Mouse (Mus musculus) forebrain, embryonic 16.5 days (tissue): Measurements from ENCODE around the gene Dnajb2. TPM values are rescaled to one million over a fixed set of nuclear protein-coding genes. Genes with fewer than 3 reads are reported as not detected.
A peak's percentile ranks its signal among the peaks of the same experiment; 100 is the strongest.

Experiments used
- ATAC-seq: fragments of 200-750 bp; cut with Nextera tagmentation; 2 replicates; pipeline ENCODE4 v1.8.0; 2017; ENCODE audit warnings: mild to moderate bottlenecking, moderate library complexity
- H3K27ac ChIP-seq: fragments of 300-500 bp; sonication (generic); 2 replicates; pipeline ENCODE4 v1.5.1; 2014; ENCODE audit warnings: low read length, control low read depth
- H3K27me3 ChIP-seq: fragments of 300-500 bp; sonication (generic); replicated peaks from 2 replicates; pipeline ENCODE4 v1.6.1; 2014; ENCODE audit warnings: low read length; ENCODE audit not compliant: control insufficient read depth, insufficient read depth
- H3K36me3 ChIP-seq: fragments of 300-500 bp; sonication (generic); 2 replicates; pipeline ENCODE4 v1.6.1; 2014; ENCODE audit not compliant: control insufficient read depth, insufficient read depth
- H3K4me1 ChIP-seq: fragments of 300-500 bp; sonication (generic); replicated peaks from 2 replicates; pipeline ENCODE4 v1.6.1; 2014; ENCODE audit warnings: low read length; ENCODE audit not compliant: control insufficient read depth, insufficient read depth
- H3K4me2 ChIP-seq: fragments of 300-500 bp; sonication (generic); 2 replicates; pipeline ENCODE4 v1.6.1; 2014; ENCODE audit warnings: mild to moderate bottlenecking, low read length, control low read depth
- H3K4me3 ChIP-seq: fragments of 300-500 bp; sonication (generic); replicated peaks from 2 replicates; pipeline ENCODE4 v1.5.1; 2014; ENCODE audit warnings: mild to moderate bottlenecking, low read length, control low read depth
- H3K9ac ChIP-seq: fragments of 300-500 bp; sonication (generic); replicated peaks from 2 replicates; pipeline ENCODE4 v1.6.1; 2014; ENCODE audit warnings: low read depth, low read length, control low read depth
- H3K9me3 ChIP-seq: fragments of 300-500 bp; sonication (generic); 2 replicates; pipeline ENCODE4 v1.6.1; 2016; ENCODE audit warnings: low read length; ENCODE audit not compliant: control insufficient read depth
- WGBS: fragments of 180-500 bp; shearing (Covaris S2); extraction: QIAGEN DNeasy Blood & Tissue Kit; methylation state at CpG from one replicate; pipeline ENCODE4 v1.1.7; 2014; 5-methylcytosine and 5-hydroxymethylcytosine counted together
- polyA plus RNA-seq: library from polyadenylated mRNA; unstranded; fragments of >200 nt; fragmentation: Nextera tagmentation; extraction: Ambion mirVana; gene quantifications from 2 replicates; pipeline ENCODE4 v1.2.1, GENCODE M21; 2015

The Dnajb2 gene
- polyA plus RNA-seq, 1 experiment from 2014 or later = 59.3 TPM

DNA sequence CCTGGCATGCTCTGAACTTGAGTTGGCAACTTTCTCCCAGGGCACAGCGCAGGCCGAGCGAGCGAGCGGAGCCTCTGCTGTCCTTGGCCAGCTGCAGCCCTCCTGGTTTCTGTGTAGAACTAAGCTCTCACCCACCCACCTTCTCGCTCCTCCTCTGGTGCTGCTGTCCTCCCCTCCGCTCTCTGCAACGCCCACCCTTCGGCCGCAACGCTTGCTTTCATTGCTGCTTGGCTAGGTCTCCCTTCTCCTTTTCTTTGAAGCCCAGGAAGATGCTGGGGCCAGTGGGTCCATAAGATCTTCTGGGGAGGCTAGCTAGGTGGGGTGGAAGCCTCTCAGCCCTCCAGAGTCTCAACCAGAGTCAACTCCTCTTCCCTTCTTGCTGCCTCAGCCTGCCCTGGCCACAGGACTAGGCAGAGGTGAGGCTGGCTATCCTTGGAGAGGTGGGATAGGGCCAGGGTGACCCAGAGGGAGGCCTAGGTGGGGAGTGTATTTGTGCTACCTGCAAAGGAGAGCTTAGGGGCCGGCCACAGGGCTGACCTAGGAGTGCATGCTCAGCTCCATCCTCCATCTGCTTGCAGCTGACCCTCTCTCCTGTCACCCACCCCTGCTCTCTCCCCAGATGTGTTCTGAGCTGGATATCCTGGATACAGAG is 8.1 kb downstream of the Dnajb2 start:
- ATAC-seq = no peak; the same call in 1 of the 2 replicates
- 84% methylated on average over 12 of the region's 12 CpGs for WGBS
- H3K36me3 ChIP-seq = peaks cover 6% of the 10 kb centered on the region

DNA sequence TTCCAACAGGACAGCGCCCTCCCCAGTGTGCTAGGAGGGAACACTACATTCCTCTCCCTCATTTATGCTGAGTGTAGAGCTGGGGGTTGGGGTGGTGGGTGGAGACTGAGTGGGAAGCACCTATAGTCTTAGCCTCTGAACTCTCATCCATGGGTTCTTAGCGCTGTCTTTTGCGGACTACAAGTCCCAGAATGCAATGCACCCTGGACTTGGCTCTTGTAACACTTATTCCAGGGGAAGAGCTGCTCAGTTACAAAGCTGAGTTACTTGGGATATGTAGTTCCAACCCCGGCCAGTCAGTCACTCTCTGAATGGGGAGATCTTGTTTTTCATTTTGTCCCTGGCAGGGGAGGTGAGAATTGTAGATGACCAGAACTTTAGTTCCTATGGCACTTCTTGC is 8.6 kb downstream of the Dnajb2 start:
- 16% methylated on average over 4 of the region's 4 CpGs for WGBS
- H3K9me3 ChIP-seq = no peaks in the 10 kb centered on the region
- peak; percentile 88 for ATAC-seq
- H3K9ac ChIP-seq = no peak overlapping the region
- no peak overlapping the region for H3K4me3 ChIP-seq
- peaks cover 4% of the 10 kb centered on the region for H3K36me3 ChIP-seq
- H3K27ac ChIP-seq = no peak overlapping the region
- H3K4me2 ChIP-seq = no peak overlapping the region
- H3K4me1 ChIP-seq = peaks cover 4% of the 10 kb centered on the region
- no peaks in the 10 kb centered on the region for H3K27me3 ChIP-seq

More for the DNA sequence above, 8.1 kb downstream of the Dnajb2 start:
- Histone ChIP-seq H3K9me3 (no peaks in the 10 kb centered on the region), H3K4me1 (peaks cover 4% of the 10 kb centered on the region), H3K9ac (no peak overlapping the region), H3K4me3 (no peak overlapping the region), H3K4me2 (no peak overlapping the region), H3K27me3 (no peaks in the 10 kb centered on the region), H3K27ac (no peak overlapping the region)

DNA sequence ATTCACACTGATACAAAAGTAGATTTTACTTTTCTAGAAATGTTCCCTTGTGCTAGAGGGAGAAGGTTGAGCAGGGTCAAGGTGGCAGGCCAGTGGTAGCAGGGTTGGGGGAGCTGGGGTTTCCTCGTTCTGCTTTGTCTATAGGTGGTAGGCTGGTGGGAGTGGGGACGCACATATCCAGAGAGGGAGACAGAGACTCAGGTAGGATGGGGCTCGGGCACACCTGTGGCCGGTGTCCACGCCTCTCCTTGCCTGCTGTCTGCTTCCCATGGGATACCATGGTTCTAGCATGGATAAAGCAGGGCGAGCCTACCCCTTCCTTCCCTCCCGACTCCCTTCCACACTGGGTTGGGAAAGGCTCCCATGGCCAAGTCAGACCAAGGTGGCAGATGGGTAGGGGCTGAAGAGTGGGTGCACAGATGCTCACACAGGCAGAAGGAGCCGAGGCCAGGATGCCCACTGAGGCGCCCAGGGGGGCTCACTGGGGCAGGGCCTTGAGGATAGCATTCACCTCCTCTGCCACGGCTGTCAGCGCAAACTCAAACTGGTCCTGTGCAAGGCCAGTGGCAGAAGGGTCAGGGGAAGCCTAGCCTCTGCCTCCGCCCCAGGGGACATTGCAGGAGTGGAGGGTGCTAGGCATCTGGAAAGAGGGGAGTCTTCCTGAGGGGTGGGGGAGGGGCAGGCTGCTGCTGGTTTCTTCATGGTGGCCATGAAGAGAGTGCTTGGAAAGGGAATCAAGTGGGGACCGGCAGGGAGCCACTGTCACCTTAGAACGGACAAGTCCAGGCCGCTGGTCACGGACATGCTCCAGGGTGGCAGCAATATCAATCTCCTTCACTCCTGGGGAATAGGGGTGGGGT is 11.1 kb downstream of the Dnajb2 start:
- no peaks in the 10 kb centered on the region for H3K9me3 ChIP-seq
- H3K4me1 ChIP-seq = peaks cover 12% of the 10 kb centered on the region
- no peak overlapping the region for H3K4me3 ChIP-seq
- no peak overlapping the region for H3K4me2 ChIP-seq
- 77% methylated on average over 16 of the region's 16 CpGs for WGBS
- ATAC-seq = no peak
- H3K27me3 ChIP-seq = no peaks in the 10 kb centered on the region
- no peaks in the 10 kb centered on the region; the same call in 1 of the 2 replicates for H3K36me3 ChIP-seq
- no peak overlapping the region for H3K9ac ChIP-seq
- no peak overlapping the region for H3K27ac ChIP-seq

DNA sequence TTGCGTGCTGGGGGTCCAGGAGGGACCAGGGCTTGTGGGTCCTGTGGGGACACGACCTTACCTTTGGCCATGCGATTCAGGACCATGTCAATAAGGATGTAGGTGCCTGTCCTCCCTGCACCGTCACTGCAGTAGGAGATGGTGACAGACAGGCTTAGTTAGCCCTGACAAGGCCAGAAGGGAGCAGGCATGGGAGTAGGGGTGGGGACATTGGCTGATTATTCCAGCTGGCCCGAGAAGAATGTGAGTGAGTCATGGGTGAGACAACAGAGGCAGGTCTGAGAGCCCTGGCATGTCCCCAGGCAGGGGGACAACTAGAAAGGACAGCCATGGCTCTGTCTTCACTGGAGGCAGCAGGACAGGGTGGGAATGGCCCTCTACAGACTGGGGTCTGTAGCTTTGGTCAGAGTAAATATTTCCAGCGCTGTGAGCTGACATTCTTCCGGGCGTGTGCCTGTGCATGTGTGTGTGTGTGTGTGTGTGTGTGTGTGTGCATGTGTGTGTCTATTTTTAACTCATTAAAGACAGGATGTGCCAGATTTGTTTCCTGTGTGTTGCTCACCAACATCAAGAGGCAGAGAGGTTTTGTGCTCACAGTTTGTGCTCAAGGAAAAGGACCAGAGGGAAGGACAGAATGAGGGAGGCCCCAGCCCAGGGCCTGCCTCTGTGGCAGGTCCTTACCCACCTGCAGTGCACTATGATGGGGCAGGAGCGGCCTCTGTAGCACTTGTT is 12.0 kb downstream of the Dnajb2 start:
- Histone ChIP-seq H3K27me3 (no peaks in the 10 kb centered on the region), H3K9ac (0 out of 2 replicates have a peak overlapping the region, but pooled peaks have one; percentile 9), H3K27ac (no peak overlapping the region), H3K36me3 (no peaks in the 10 kb centered on the region; the same call in 1 of the 2 replicates), H3K4me1 (peaks cover 12% of the 10 kb centered on the region), H3K4me2 (no peak overlapping the region), H3K4me3 (no peak overlapping the region), H3K9me3 (no peaks in the 10 kb centered on the region)
- ATAC-seq = no peak
- 51% methylated on average over 9 of the region's 9 CpGs for WGBS

DNA sequence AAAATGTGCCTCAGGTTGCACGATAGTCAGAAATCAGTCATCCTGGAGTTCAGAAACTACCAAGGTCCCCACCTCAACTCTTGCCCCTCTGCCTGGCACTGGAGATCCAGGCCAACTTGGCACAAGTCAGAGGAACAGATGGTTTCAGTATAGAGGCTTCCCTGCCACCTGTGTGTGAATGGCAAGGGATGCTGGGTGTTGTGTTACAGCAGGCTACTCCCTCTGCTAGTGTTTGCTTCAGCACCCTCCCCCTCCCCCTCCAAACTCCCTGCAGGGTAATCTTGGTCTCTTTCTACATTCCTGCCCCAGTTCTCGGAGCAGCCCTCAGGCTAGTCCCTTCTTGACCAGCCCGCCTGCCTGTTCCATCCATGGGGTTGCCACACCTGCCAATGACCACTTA is 14.3 kb downstream of the Dnajb2 start:
- ATAC-seq = no peak
- no peak overlapping the region for H3K4me2 ChIP-seq
- H3K9ac ChIP-seq = no peak overlapping the region
- peaks cover 20% of the 10 kb centered on the region for H3K4me1 ChIP-seq
- H3K4me3 ChIP-seq = no peak overlapping the region
- no peaks in the 10 kb centered on the region for H3K36me3 ChIP-seq
- H3K9me3 ChIP-seq = no peaks in the 10 kb centered on the region
- no peak overlapping the region for H3K27ac ChIP-seq
- whole genome bisulfite sequencing = 36% methylated on average over 3 of the region's 3 CpGs
- no peaks in the 10 kb centered on the region for H3K27me3 ChIP-seq

DNA sequence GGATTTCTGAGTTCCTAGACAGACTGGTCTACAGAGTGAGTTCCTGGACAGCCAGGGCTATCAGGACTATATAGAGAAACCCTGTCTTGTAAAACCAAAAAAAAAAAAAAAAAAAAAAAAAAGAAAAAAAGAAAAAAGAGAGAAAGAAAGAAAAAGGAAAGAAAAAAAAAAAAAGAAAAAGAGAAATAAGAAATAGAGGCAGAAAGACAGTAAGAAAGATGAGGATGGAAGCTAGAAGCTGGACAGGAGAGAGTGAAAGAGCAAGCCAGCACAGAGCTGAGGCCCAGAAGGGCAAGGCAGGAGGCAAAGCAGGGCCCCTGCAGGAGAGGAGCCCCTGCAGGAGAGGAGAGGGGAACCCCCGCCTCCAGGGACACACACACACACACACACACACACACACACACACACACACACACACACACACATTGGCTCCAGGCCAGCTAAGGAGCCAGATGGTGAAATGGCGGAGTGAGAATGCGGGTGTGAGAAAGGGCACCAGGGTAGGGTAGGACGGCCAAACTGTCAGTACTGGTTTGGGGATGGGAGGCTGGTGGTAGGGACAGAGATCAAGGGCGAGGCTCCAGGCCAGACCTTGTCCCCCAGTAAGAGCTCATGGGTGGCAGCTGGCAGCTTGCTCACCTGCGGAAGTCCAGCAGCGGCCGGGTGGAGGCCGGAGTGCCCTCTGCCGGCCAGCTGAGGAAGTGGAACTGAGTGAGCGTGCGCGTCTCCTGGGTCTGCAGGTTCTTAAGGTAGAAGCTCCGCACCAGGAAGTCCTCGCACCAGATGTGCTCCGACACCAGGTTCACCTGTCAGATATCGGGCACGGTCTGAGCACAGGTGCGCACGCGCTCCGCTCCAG is 15.1 kb downstream of the Dnajb2 start:
- WGBS = 2% methylated on average over 22 of the region's 22 CpGs
- H3K4me3 ChIP-seq = peak overlapping the region; percentile 11; the same call in 1 of the 2 replicates

DNA sequence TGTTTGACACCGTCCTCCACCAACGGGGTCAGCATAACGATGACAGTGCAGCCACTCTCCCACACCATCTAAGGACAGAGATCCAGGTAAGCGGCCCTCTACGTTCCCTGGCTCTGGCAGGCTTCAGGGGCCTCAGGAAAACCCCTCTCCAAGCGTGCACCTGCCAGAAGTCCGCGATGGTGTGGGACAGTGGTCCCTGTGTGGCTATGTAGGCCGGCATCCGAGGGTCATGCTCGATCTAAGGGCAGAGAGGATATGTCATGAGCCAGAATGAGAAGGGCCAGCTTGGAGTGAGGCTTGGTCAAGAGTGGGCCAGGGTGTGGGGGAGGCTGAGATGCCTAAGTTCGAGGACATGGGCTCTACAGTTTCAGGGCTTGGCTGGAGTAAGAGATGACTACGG is 16.1 kb downstream of the Dnajb2 start:
- Histone ChIP-seq H3K4me3 (no peak overlapping the region), H3K27ac (no peak overlapping the region), H3K9me3 (no peaks in the 10 kb centered on the region), H3K4me2 (no peak overlapping the region), H3K9ac (no peak overlapping the region), H3K4me1 (peaks cover 20% of the 10 kb centered on the region), H3K27me3 (no peaks in the 10 kb centered on the region), H3K36me3 (no peaks in the 10 kb centered on the region)
- WGBS = 78% methylated on average over 13 of the region's 13 CpGs
- ATAC-seq = no peak

More for the DNA sequence above, 15.1 kb downstream of the Dnajb2 start:
- no peaks in the 10 kb centered on the region for H3K36me3 ChIP-seq
- H3K9me3 ChIP-seq = no peaks in the 10 kb centered on the region
- peak overlapping the region; percentile 48 for H3K4me2 ChIP-seq
- no peak overlapping the region for H3K9ac ChIP-seq
- ATAC-seq = peak; percentile 32
- H3K27me3 ChIP-seq = no peaks in the 10 kb centered on the region
- no peak overlapping the region for H3K27ac ChIP-seq
- H3K4me1 ChIP-seq = peaks cover 20% of the 10 kb centered on the region

DNA sequence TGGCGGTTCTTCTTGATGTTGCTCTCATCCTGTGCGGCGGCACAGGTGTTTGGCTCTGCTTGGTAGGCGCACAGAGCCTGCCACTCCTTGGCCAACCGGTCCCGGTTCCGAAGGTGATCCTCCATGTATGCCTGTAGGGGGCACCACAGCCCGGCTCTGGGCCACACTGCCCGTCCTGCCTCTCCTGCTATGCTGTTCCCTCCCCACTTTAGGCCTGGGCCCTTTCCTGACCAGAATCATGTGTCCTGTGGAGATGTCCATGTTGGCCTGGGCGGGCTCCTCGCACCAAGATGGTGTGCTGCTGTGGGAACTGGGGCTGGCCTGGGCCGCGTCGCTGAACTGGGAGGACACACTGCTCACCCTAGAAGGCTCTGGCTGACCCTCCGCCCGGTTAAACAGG is 16.8 kb downstream of the Dnajb2 start:
- Histone ChIP-seq H3K4me1 (peaks cover 18% of the 10 kb centered on the region), H3K4me3 (no peak overlapping the region), H3K27ac (no peak overlapping the region), H3K27me3 (no peaks in the 10 kb centered on the region), H3K9me3 (no peaks in the 10 kb centered on the region), H3K36me3 (no peaks in the 10 kb centered on the region), H3K4me2 (no peak overlapping the region), H3K9ac (no peak overlapping the region)
- 82% methylated on average over 16 of the region's 16 CpGs for WGBS
- ATAC-seq = no peak
